Mouse (Mus musculus) intestine, postnatal 0 days (tissue): ENCODE results near the gene Slc22a18. TPM values are rescaled to one million over a fixed set of nuclear protein-coding genes. Genes with fewer than 3 reads are reported as not detected.

ENCODE experiments used
- ATAC-seq: fragments of 200-750 bp; cut with Nextera tagmentation; 2 replicates; pipeline ENCODE4 v1.8.0; 2017; ENCODE audit warnings: mild to moderate bottlenecking, moderate TSS enrichment, moderate library complexity
- H3K27ac ChIP-seq: fragments of 300-500 bp; sonication (generic); 2 replicates; pipeline ENCODE4 v1.5.1; 2014; ENCODE audit warnings: mild to moderate bottlenecking, low read depth, low read length, moderate library complexity
- H3K27me3 ChIP-seq: fragments of 300-500 bp; sonication (generic); replicated peaks from 2 replicates; pipeline ENCODE4 v1.6.1; 2014; ENCODE audit warnings: low read length, mixed read lengths; ENCODE audit not compliant: control insufficient read depth, insufficient read depth
- H3K36me3 ChIP-seq: fragments of 300-500 bp; sonication (generic); 2 replicates; pipeline ENCODE4 v1.6.1; 2014; ENCODE audit warnings: mild to moderate bottlenecking, moderate library complexity; ENCODE audit not compliant: control insufficient read depth, insufficient read depth
- H3K4me1 ChIP-seq: fragments of 300-500 bp; sonication (generic); replicated peaks from 2 replicates; pipeline ENCODE4 v1.6.1; 2014; ENCODE audit warnings: antibody characterized with exemption, low read length, mixed read lengths; ENCODE audit not compliant: control insufficient read depth, insufficient read depth
- H3K4me2 ChIP-seq: fragments of 300-500 bp; sonication (generic); replicated peaks from 2 replicates; pipeline ENCODE4 v1.6.1; 2014; ENCODE audit warnings: low read depth, mild to moderate bottlenecking, moderate library complexity
- H3K4me3 ChIP-seq: fragments of 300-500 bp; sonication (generic); 2 replicates; pipeline ENCODE4 v1.5.1; 2014; ENCODE audit warnings: low read depth, low read length
- H3K9ac ChIP-seq: fragments of 300-500 bp; sonication (generic); 2 replicates; pipeline ENCODE4 v1.6.1; 2014; ENCODE audit warnings: mild to moderate bottlenecking, low read depth, low read length
- H3K9me3 ChIP-seq: fragments of 300-500 bp; sonication (generic); 2 replicates; pipeline ENCODE4 v1.6.1; 2016; ENCODE audit warnings: mixed run types; ENCODE audit not compliant: control insufficient read depth
- CTCF ChIP-seq: sonication (generic); IDR thresholded peaks from 2 replicates; pipeline ENCODE4 v1.5.1; 2016; ENCODE audit warnings: low read depth, mild to moderate bottlenecking, control low read depth, antibody characterized with exemption, moderate library complexity
- WGBS: fragments of 180-500 bp; shearing (Covaris S2); extraction: QIAGEN DNeasy Blood & Tissue Kit; methylation state at CpG from one replicate; pipeline ENCODE4 v1.1.7; 2014; 5-methylcytosine and 5-hydroxymethylcytosine counted together
- polyA plus RNA-seq: library from polyadenylated mRNA; unstranded; fragments of >200 nt; fragmentation: Nextera tagmentation; extraction: Ambion mirVana; gene quantifications from 2 replicates; pipeline ENCODE4 v1.2.1, GENCODE M21; 2015

The Slc22a18 gene
- polyA plus RNA-seq, 1 experiment from 2014 or later = 21.6 TPM

DNA sequence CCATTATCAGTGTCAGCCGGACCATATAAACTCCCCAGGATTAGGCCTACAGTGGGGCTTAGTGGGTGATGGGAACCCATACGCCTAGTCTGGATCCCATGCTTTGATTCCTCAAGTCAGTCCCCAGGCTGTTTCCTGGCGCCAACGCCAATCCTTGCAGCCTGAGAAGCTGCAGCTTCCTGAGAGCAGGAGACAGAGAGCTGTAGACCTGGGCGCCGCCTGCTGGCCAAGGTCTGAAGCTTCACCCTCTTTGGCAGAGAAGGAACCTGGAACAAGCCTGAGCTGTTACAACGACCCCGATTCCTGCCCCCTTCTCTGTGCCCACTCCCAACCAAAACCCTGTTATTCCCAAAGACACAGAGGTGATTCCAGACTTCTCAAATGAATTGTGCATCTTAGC is 3.6 kb upstream of the Slc22a18 start:
- Histone ChIP-seq H3K27me3 (no peaks in the 10 kb centered on the region), H3K4me3 (no peak overlapping the region), H3K4me2 (peak overlapping the region; percentile 27; the same call in 1 of the 2 replicates), H3K9me3 (no peaks in the 10 kb centered on the region), H3K27ac (no peak overlapping the region), H3K4me1 (peaks cover 3% of the 10 kb centered on the region; the same call in 1 of the 2 replicates), H3K9ac (no peak overlapping the region), H3K36me3 (no peaks in the 10 kb centered on the region)
- TF ChIP-seq CTCF = peak; percentile 95
- ATAC-seq = no peak
- WGBS = 13% methylated on average over 8 of the region's 8 CpGs

DNA sequence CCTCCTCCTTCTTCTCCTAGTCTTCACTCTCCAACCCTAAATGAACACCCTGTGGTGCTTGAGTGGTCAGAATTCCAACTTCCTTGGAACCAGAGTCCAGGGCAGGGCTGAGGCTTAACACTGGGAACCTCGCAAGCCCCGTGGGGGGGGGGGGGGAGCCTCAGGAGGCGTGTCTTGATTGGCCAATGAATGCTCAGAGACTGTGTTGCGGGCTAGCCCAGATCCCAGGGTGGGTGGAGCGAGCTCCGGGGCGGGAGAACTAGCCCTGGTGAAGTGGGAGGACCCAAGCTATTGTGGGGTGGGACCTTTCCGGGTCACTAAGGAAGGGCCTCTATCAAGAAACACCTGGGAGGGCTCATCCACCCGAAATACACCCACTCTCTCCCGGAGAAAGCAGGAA is 1.3 kb downstream of the Slc22a18 start:
- peak; percentile 33 for ATAC-seq
- Histone ChIP-seq H3K4me2 (peak overlapping the region; percentile 54), H3K9me3 (no peaks in the 10 kb centered on the region), H3K36me3 (no peaks in the 10 kb centered on the region), H3K4me3 (no peak overlapping the region), H3K9ac (no peak overlapping the region), H3K27me3 (no peaks in the 10 kb centered on the region), H3K4me1 (no peaks in the 10 kb centered on the region), H3K27ac (no peak overlapping the region)
- 30% methylated on average over 10 of the region's 10 CpGs for WGBS
- no peak for TF ChIP-seq CTCF

DNA sequence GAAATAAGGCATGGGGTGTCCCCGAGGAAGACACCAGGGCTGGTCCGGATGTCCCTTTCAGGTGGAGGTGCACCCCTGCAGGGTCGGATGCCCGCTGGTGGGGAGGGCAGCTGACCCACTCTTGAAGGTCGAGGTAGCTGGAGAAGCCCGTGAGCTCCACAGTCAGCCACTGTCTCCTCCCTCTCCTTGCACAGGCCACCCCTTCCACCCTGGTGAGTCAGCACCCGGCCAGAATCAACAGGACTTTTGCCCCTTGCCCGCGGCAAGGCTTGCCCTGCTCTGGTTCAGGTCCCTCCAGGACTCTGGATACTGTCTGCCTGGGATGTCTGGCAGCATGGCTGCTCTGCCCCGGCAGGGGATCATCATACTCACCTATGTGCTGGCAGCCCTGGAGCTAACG is 2.3 kb downstream of the Slc22a18 start:
- WGBS = 42% methylated on average over 11 of the region's 11 CpGs
- peak; percentile 41 for ATAC-seq
- no peaks in the 10 kb centered on the region for H3K4me1 ChIP-seq

DNA sequence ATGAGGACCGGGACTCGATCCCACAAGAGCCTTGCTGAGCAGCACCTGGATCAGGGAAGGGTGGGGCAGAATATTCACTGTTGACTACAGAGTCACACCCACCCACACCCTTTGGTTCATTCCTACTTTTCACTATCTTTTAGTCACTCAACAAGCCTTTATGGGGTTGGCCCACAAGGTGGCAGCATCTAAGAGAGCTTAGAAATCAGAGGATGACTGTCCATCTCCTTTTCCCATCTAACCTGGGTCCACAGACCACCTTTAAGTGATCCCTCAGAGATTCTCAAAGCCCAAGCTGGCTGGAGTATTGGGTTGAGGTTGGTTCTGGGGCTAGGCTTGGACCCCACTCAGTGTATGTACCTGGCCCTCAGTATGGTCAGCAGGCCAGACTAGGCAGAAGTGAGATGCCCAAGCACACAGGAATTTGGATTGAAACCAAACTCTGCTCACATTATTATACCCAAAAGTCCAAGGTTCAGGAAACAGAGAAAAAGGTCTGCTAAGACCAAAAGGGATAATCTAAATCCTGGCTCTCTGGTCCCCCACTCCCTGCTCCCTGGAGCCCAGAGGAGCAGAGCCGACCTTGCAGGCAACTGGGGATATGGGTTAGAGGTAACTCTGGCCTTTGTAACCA is 3.3 kb downstream of the Slc22a18 start:
- peak; percentile 53 for TF ChIP-seq CTCF
- H3K27ac ChIP-seq = no peak overlapping the region
- H3K36me3 ChIP-seq = no peaks in the 10 kb centered on the region
- H3K9ac ChIP-seq = no peak overlapping the region
- H3K4me2 ChIP-seq = no peak overlapping the region
- no peaks in the 10 kb centered on the region for H3K4me1 ChIP-seq
- no peaks in the 10 kb centered on the region for H3K27me3 ChIP-seq
- no peak for ATAC-seq
- no peaks in the 10 kb centered on the region for H3K9me3 ChIP-seq
- H3K4me3 ChIP-seq = no peak overlapping the region
- WGBS = 74% methylated on average over 3 of the region's 3 CpGs

More for the DNA sequence above, 2.3 kb downstream of the Slc22a18 start:
- peak overlapping the region; percentile 3; the same call in 1 of the 2 replicates for H3K4me2 ChIP-seq
- no peak overlapping the region for H3K9ac ChIP-seq
- no peaks in the 10 kb centered on the region for H3K27me3 ChIP-seq
- H3K36me3 ChIP-seq = no peaks in the 10 kb centered on the region
- no peak for TF ChIP-seq CTCF
- no peak overlapping the region for H3K27ac ChIP-seq
- no peak overlapping the region for H3K4me3 ChIP-seq
- H3K9me3 ChIP-seq = no peaks in the 10 kb centered on the region

DNA sequence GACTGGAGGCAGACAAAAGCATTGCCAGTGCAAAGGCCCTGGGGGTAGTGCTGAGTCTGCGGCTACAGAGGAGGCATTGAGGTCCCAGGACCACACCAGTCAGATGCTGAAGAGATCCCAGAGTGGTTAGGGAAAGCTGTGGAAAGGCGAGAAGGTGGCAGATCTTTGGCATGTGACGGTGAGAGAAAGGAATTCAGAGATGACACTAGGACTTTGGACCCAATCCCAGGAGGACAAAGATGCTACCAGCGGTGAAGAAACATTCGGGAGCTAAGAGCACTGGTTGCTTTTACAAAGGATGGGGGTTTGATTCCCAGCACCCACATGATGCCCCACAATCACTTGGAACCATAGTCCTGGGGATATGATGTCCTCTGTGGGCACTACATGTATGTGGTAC is 4.3 kb downstream of the Slc22a18 start:
- Histone ChIP-seq H3K27me3 (no peaks in the 10 kb centered on the region), H3K4me1 (no peaks in the 10 kb centered on the region), H3K36me3 (no peaks in the 10 kb centered on the region), H3K9ac (no peak overlapping the region), H3K9me3 (no peaks in the 10 kb centered on the region), H3K4me3 (no peak overlapping the region), H3K4me2 (no peak overlapping the region), H3K27ac (no peak overlapping the region)
- ATAC-seq = no peak
- TF ChIP-seq CTCF = no peak
- WGBS = 84% methylated on average over 5 of the region's 5 CpGs

DNA sequence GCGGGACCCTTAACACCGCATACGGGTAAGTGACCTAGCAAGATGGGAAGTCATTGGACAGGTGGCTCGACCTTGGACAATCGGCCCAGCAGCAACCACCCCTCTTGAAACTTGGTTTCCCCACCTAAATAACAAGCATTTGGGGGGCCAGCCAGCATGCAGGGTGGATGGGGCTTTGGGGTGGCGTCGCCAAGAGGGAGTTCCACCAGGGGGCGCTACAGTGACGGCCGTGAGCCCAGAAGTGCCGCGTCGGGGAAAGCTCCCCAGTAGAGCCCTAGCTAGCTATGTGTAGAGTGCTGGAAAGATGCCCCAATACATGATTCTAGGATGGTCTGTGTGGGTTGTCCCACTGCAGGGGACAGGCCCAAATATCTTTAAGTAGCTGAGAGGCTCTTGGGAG is 7.0 kb downstream of the Slc22a18 start:
- no peak for ATAC-seq
- no peaks in the 10 kb centered on the region for H3K4me1 ChIP-seq
- H3K27ac ChIP-seq = no peak overlapping the region
- no peak overlapping the region for H3K4me2 ChIP-seq
- 29% methylated on average over 13 of the region's 13 CpGs for WGBS
- H3K9ac ChIP-seq = no peak overlapping the region
- no peaks in the 10 kb centered on the region for H3K27me3 ChIP-seq
- peak; percentile 87 for TF ChIP-seq CTCF
- no peaks in the 10 kb centered on the region for H3K9me3 ChIP-seq
- no peak overlapping the region for H3K4me3 ChIP-seq
- H3K36me3 ChIP-seq = no peaks in the 10 kb centered on the region
